Mouse (Mus musculus) c-Kit-positive CD71-negative TER-119-negative erythroid progenitor cells, embryonic 14.5 days (primary cell): ENCODE data around the gene Med27.

Source experiments
- DNase-seq: peaks from one replicate; pipeline ENCODE4 v3.0.0-alpha.2; 2013; ENCODE audit warnings: low read depth

Gene Med27

DNA sequence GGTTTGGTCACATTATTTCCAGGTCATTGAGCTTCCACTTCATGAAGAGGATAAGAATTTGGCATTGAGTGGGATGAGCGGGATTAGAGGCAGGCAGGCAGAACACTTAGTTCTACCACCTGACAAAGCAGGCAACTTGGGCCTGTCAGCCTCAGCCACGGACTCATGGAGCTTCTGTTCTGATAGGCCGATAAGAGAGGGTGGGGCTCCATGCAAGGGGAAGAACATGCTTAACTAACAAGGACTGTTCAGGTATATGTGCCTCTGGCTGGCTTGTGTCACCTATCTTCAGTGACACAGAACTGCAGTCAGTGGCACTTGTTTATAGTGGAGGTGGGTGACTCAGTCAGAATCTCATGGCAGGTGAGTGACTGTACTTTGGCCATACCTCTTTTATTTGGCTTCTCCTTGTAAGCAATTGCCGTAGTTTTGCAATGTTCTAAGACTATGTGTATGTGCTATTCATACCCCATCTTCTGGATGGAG, 126.4 kb downstream of the Med27 start:
- no peak for DNase-seq

- DNase-seq, result no peak
These were observed 127.3 kb downstream of the Med27 start for GRCm38 (mm10) chr2:29473907-29474306.

- no peak for DNase-seq
These were observed 130.1 kb downstream of the Med27 start for GRCm38 (mm10) chr2:29476702-29477101.

GRCm38 (mm10) chr2:29481856-29482255, 135.2 kb downstream of the Med27 start:
- no peak for DNase-seq

DNA sequence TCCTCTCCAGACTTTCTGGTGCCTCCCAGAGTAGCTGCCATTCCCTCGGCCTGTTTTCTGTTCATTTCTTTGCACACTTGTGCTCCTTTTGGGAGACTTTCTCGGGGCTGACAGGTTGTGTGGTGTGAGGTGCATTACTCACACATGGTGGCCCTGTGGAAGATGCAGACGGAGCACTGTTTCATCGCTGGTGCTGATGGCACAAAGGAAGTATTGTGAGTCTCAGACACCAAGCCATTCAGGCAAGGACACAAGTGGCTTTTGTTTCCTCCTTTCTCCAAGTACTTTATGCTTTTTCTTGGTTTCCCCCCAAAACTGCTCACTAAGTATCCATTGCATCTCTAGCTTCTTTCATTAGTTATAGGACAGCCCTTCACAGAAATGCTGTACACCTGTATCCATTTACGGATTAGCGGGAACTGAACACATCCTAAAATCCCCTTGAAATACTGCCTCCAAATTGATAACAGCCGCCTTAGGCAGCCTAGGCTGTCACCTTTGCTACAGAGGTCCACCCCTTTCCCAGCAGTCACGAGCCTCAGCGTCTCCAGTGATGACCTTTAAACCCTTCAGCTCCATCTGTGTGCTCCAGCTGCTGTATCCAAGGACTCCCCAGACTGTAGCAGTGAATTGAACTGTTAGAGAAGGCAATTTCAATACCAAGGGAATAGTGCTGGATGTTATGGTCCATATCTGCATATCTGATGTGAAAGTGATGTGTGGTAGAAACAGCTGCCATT, 136.5 kb downstream of the Med27 start:
- DNase-seq, result no peak

GRCm38 (mm10) chr2:29485519-29485918, 138.9 kb downstream of the Med27 start:
- DNase-seq, result no peak

- DNase-seq, result no peak
These were observed 139.9 kb downstream of the Med27 start for GRCm38 (mm10) chr2:29486491-29486890.

GRCm38 (mm10) chr2:29487652-29488051, 141.0 kb downstream of the Med27 start:
- no peak for DNase-seq

GRCm38 (mm10) chr2:29488379-29489236, 142.0 kb downstream of the Med27 start:
- DNase-seq, result no peak

DNA sequence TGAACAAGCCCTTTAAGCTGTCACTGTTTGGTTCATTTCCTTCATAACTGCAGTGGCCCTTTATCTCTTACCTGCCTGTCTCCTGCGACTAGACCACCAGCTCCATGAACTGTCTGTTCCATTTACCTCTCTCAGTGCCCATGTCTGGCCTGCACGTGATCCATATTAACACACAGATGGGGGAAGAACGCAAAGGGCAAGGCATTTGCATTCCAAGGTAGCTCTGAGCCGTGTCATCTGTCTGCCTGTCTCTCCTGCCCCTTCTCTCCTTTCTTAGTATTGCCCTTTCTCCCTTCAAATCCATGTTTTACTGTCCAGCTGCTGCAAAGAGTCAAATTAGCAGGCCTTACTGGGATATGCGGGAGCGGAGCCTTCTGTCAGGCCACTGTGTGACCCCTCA, 145.0 kb downstream of the Med27 start:
- DNase-seq, result no peak

DNA sequence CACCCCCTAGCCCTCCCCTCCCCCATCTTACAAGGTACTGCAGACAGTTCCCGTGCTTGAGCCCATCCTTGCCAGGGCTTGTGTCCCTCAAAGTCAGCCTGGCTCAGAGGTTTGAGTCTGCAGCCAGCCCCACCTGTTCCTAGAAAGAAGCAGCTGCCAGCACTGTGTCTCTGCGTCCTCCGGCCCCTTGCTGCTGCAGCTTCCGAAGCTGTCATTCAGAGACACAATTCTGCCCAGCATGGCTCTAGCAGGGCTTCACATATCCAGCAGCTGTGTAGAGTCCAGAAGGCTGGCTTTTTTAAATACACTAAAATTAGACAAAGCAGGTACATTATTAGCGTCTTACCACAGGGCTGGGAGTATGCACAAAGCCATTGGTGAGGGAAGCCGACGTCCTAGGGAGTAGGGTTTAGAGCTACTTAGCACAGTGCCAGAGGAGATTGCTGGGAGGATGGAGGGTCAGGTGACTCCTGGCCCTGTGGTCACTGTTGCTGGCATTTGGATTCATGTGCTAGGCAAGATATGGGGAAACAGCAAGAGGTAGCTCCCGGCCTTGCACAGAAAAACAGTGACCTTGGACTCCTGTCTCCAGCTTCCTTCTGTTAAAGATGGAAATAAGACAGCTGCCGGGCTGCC, 146.9 kb downstream of the Med27 start:
- no peak for DNase-seq

DNA sequence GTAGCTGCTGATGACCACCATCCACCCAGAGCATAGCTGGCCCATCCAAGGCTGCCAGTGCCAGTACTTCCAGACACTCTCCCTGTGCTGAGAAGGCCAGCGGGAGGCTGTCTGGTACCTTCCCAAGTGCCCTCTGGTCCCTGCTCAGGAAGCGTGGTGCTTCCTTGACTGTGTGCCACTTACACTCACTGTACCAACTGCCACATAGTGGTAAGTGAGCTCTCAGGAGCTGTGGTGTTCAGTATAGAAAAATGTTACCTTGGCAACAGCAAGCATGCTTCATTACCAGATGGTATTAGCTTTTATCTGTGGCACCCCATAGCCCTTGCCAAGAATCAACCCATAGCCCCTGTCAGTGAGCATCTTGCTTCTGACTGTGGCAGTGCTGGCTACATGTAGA, 148.7 kb downstream of the Med27 start:
- no peak for DNase-seq

DNA sequence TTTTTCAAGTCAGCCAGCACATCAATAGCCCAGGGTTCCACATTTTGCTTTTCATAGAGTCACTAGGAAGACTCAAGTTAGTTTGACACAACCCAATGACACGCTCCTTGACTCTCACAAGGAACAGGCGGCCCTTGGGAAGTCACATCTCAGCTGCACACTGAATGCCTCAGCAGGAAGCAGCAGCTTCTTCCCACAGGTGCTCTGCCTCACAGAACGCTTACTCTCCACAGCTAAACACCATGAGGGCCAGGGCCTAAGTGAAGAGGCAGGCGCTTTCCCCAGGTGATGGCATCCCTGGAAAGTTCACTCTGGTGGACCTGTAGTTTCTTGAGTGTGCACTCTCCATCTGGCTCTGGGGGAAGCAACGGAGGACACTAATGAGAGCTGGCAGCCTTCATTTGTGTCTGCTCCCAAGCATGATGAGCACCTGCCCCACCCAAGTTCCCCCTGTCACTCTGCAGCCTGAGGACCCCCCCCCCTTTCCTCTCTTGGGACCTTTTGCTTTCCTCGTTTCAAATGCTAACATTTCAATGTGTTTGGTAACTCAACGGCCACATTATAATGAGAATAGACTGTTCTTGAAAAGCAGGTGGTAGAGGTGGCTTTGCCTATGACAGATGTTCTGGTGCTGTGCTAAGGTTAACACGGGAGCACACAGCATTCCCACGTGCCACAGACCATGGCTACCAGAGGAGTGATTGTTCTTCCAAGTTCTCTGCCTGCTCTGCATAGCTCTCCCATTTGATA, 154.2 kb downstream of the Med27 start:
- no peak for DNase-seq

DNA sequence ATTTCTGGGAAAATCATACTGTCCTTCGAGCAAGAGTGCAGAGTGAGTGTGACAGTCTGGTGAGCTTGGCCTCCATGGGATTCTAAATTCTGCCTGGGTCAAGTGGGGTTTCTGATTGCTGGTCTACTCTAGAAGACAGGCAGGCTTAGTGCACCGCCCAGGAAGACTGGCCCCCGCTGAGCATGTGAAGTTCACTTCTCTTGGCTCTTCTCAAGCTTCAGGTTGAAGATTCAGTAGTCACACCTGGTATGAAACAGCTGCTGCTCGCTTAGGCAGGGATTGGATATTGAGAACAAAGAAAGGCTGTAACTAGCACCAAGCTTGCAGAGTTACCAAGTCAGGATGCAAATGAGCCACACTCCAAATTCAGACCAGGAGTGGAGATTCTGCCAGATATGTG, 154.8 kb downstream of the Med27 start:
- DNase-seq, result no peak

GRCm38 (mm10) chr2:29504848-29505247, 158.2 kb downstream of the Med27 start:
- DNase-seq, result no peak

DNA sequence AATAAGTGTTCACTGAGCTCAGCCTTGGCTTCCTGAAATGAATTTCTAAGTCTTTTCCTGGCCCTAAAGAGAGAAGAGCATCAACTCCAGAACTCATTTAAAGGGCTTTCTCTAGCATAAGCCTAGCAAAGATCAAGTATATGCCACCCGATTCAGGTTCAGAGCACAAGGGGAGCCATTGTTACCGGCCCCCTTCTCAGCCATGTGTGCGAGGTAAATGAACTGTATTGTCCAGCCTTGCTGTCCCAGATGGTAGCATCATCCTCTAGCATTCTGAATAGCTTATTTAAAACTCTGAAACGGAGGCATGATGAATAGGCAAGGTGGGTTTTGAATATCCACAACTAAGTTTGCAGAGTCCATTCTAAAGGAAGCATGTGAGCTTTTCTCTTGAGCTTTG, 159.8 kb downstream of the Med27 start:
- no peak for DNase-seq

GRCm38 (mm10) chr2:29513131-29513530, 166.5 kb downstream of the Med27 start:
- no peak for DNase-seq

GRCm38 (mm10) chr2:29514836-29515235, 168.2 kb downstream of the Med27 start:
- no peak for DNase-seq

DNA sequence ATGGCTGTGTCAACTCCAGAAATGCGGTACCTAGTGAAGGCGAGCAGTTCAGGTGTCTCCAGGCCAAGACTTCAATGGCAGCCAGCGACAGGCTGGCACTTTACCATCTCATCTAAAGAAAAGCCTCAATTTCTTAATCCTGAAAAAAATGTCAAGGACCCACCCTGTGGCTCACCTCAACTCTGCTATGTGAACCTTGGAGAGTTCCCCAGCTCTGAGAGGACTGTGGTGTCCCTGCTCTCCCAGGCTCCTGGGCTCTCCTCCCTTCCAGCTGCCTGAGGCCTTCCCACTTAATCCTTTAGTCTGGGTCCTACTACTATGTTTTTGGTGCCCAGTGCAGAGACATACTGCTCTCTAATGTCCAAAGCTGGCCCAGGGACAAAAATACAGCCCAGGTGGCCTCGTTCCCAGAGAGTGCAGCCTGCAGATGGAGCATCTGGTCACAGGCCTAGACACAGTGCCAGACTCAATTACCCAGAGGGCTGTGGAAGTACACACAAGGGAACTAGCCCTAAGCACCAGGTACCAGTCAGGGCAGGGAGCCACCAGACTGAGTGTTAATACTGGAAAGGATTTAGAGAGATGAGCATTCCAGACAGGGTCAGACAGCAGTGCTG, 169.3 kb downstream of the Med27 start:
- DNase-seq, result no peak

DNA sequence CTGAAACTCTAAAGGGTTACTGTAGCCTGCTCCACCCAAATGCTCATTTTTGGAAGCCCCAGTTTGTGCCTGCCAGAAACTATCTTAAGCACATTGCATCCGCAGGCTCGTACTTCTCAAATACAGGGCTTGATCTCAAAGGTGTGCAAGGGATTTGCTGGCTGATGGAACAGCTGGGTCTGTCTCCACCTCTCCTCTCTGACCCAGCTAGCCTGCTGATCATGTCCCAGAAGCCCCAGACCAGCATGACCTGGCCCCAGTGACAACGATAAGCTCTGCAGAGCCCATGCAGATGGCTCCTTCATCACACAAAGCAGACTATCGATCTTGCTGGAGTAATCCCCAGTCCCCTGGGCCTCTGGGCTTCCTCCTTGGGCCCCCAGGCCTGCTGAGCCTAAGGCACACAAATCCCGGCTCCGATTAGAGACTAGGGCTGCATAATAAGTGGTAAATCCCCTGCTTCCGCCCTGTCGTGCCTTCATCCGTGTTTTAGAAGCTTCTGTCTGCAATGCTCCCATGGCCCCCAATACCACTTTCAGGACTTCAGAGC, 170.1 kb downstream of the Med27 start:
- no peak for DNase-seq

GRCm38 (mm10) chr2:29519402-29519801, 172.8 kb downstream of the Med27 start:
- DNase-seq, result no peak
